Mouse (Mus musculus): ENCODE measurements around the gene Enpp6.

DNA sequence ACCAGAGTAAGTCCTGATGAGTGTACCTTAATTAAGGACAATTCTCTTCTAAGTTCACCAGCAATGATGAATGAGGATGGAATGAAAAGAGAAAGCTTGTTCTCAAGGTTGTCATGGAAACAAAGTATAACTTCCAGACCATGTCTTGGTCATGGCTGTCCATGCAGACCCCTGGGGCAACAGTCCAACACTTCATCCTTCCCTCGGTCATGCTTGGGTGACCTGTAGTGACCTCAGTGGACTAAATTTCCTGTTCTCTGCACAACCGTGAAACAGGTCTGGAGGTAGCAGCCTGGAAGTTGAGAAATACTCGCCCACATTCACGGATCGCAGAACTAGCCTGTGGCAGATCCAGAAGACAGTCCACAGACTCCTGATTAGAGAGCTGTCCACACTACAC is 50.7 kb downstream of the Enpp6 start:
- no peak for TF ChIP-seq CTCF (IDR thresholded peaks at IDR 0.05)
- no peak for TF ChIP-seq EP300 (IDR thresholded peaks at IDR 0.05)

All from lung, postnatal 0 days (tissue).